Mouse (Mus musculus) naive thymus-derived CD4-positive, alpha-beta T cell, adult 2 months (primary cell): ENCODE measurements around the gene Olfr564.

Experiments
- DNase-seq: peaks from one replicate; pipeline ENCODE4 v3.0.0-alpha.2; 2011; ENCODE audit warnings: low read depth

The Olfr564 gene

DNA sequence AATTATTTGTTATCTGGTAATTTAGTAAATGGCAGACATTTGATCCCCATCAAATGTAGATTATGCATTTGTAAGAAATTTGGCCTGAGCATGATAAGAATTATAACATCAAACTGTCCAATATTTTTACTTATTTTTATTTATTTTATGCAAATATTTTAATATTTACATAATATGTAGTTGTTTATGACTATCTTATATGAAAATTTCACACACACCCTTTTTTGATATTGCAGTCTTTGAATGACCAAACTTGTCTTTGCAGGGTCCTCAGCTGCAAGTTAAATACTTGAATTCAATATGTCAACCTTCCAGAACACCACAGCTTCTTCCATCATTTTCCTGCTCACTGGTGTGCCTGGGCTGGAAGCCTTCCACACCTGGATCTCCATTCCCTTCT is at the start of gene Olfr564:
Gene Olfr564 (plus strand): TSS at position 301 of the 400 bp plus-strand sequence.
- DNase-seq, result no peak

DNA sequence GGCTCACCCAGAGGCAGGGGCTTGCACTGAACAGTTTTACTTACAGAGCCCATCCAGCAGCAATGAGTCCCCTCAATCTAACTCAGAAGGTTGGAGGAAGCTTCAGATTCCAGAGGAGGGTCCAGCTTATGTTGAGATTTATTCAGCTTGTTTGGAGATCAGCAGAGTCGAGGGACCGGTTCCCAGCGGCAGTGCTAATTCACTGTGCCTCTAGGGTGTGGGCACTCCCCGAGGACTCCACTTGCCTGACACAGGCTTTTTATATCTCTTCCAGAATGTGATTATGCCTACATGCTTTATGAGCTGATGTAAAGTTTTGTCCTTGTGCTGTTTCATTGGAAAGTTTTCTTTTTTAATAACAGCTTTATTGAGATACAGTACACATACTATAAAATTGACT is 44.0 kb upstream of the Olfr564 start, which contains the start of the genes Olfr560 and Olfr78:
Gene Olfr560 (minus strand): TSS at position 101 of the 400 bp plus-strand sequence.
Gene Olfr78 (minus strand): TSS at position 206 of the 400 bp plus-strand sequence.
- DNase-seq, result no peak

DNA sequence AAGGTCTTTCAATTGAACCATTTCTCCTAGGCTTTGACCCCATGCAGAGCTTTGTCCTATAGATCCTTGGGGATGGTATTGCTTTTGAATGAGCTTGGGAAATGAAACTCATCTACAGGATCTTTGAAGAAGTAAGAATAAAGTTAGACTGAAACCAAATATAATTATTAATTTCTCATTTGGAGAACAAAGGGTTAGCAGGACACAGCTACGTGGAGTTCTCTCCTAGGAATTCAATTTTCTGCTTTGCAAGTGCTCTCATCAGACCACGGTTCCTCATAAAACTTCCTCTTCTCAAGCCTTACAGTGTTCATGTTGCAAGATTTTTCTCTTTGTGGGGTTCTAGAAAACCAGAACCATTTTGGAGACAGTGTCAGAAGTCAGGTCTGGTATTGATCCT is 32.4 kb upstream of the Olfr564 start, which contains the start of gene Olfr561:
Gene Olfr561 (plus strand): TSS at position 301 of the 400 bp plus-strand sequence.
- DNase-seq, result no peak
